Mouse (Mus musculus) myocyte (in vitro differentiated cells): ENCODE measurements at regions not wholly inside any gene's neighbourhood (a gene's known extent, or its start where the extent isn't known, plus 50 kb on each side); places are given as distances from the start of the nearest gene placed in this dataset.
A peak's percentile ranks its signal among the peaks of the same experiment; 100 is the strongest.

ENCODE experiments used
- H3K27me3 ChIP-seq: one replicate; pipeline ENCODE4 v1.6.1; 2011; ENCODE audit not compliant: control insufficient read depth, insufficient read depth, insufficient read length
- H3K36me3 ChIP-seq: one replicate; pipeline ENCODE4 v1.6.1; 2011; ENCODE audit not compliant: control insufficient read depth, insufficient read depth
- H3K4me2 ChIP-seq: one replicate; pipeline ENCODE4 v1.6.1; 2011; ENCODE audit warnings: low read depth, control low read depth
- H3K4me3 ChIP-seq: one replicate; pipeline ENCODE4 v1.5.1; 2011; ENCODE audit warnings: mild to moderate bottlenecking, control low read depth, moderate library complexity
- H3K79me2 ChIP-seq: one replicate; pipeline ENCODE4 v1.6.1; 2011; ENCODE audit not compliant: control insufficient read depth, insufficient read depth
- H3ac ChIP-seq: one replicate; pipeline ENCODE4 v1.6.1; 2011; ENCODE audit not compliant: control insufficient read depth, insufficient read length
- CEBPB ChIP-seq: IDR thresholded peaks from 2 replicates; pipeline ENCODE4 v1.6.1; 2011; ENCODE audit warnings: mild to moderate bottlenecking, moderate library complexity; ENCODE audit not compliant: poor library complexity, insufficient read depth, severe bottlenecking
- E2F4 ChIP-seq: IDR thresholded peaks from one replicate; pipeline ENCODE4 v1.6.1; 2011; ENCODE audit warnings: mild to moderate bottlenecking, control low read depth, moderate library complexity; ENCODE audit not compliant: insufficient read depth
- MAX ChIP-seq: IDR thresholded peaks from one replicate; pipeline ENCODE4 v1.6.1; 2011; ENCODE audit warnings: low read depth, mild to moderate bottlenecking, control low read depth
- MYOD1 ChIP-seq, 3 experiments: IDR thresholded peaks; one replicate each; pipeline ENCODE4 v1.6.1; 2011; ENCODE audit warnings: control low read depth in 2 of 3, low read depth in 2 of 3, mild to moderate bottlenecking in 2 of 3, moderate library complexity in 1 of 3; ENCODE audit not compliant: insufficient read length in 2 of 3, control insufficient read depth in 1 of 3
- MYOG ChIP-seq, 3 experiments: IDR thresholded peaks; one replicate each; pipeline ENCODE4 v1.6.1; 2011; ENCODE audit warnings: control low read depth in 2 of 3, low read depth in 2 of 3, mild to moderate bottlenecking in 2 of 3; ENCODE audit not compliant: insufficient read length in 2 of 3, control insufficient read depth in 1 of 3, insufficient read depth in 1 of 3
- POLR2A ChIP-seq: IDR thresholded peaks from one replicate; pipeline ENCODE4 v1.6.1; 2011; ENCODE audit warnings: low read depth, mild to moderate bottlenecking, control low read depth, moderate library complexity; ENCODE audit not compliant: insufficient read length
- POLR2AphosphoS2 ChIP-seq: IDR thresholded peaks from one replicate; pipeline ENCODE4 v1.6.1; 2011; ENCODE audit warnings: low read depth, control low read depth; ENCODE audit not compliant: insufficient read length
- REST ChIP-seq: IDR thresholded peaks from one replicate; pipeline ENCODE4 v1.6.1; 2011; ENCODE audit warnings: mild to moderate bottlenecking, control low read depth, moderate library complexity; ENCODE audit not compliant: insufficient read depth, insufficient read length
- SRF ChIP-seq: IDR thresholded peaks from one replicate; pipeline ENCODE4 v1.6.1; 2011; ENCODE audit warnings: low read depth; ENCODE audit not compliant: control insufficient read depth, insufficient read length
- TCF12 ChIP-seq: IDR thresholded peaks from one replicate; pipeline ENCODE4 v1.6.1; 2011; ENCODE audit warnings: mild to moderate bottlenecking, control low read depth; ENCODE audit not compliant: poor library complexity, insufficient read depth, severe bottlenecking
- TCF3 ChIP-seq: IDR thresholded peaks from one replicate; pipeline ENCODE4 v1.6.1; 2011; ENCODE audit warnings: low read depth, control low read depth; ENCODE audit not compliant: insufficient read length
- USF1 ChIP-seq: IDR thresholded peaks from one replicate; pipeline ENCODE4 v1.6.1; 2011; ENCODE audit warnings: low read depth, mild to moderate bottlenecking, control low read depth, moderate library complexity

DNA sequence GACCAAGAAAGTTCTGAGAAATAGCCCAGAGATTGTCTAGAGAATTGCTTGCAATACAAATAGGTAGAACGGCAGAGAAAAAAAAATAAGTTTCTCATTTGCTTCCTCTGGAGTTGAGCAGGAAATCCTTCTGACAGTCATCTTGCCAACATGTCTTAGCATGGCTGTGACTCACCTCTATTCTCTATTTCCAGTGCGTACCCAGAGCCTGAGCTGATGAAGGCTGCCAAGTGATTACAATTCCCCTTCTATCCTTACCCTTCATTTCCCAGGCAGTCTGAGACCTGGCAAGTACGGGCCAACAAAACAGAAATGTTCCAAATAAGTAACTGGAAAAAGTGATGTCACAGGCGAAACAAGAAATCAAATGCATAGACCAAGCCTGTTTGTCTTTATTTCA, 113.0 kb downstream of the Tnfsf18 start:
- Histone ChIP-seq H3K36me3 (no peaks in the 10 kb centered on the region), H3K4me3 (no peak overlapping the region), H3K79me2 (no peaks in the 10 kb centered on the region), H3ac (no peak overlapping the region), H3K27me3 (no peaks in the 10 kb centered on the region), H3K4me2 (peak overlapping the region; percentile 51)
- TF ChIP-seq POLR2A (no peak), REST (no peak), TCF3 (no peak), MYOG (IDR thresholded peaks at IDR 0.05; ENCODE audit: control insufficient read depth in 1 of 3, insufficient read depth in 1 of 3, insufficient read length in 2 of 3, low read depth in 2 of 3) (no peak), CEBPB (no peak), TCF12 (no peak), MAX (no peak), USF1 (no peak), SRF (no peak), E2F4 (no peak)

DNA sequence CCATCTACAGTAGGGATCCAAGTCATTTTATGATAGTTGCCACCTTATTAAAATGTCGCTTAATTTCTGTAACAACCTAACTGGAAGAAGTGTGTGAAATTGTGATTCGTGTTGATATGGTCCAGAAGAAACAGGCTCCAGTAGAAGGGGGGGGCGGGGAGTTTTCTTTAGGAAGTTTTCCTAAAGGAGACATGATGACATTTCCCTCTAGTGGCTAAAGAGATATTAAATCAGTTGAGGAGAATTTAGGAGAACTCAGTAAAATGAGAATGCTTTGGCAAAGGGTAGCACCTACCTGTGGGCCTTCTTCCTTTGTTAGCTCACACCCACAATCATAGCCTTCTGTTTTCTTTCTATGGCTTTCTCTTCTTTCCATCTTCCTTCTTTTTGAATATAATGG, 107.7 kb downstream of the Tnfsf18 start:
- TF ChIP-seq E2F4 (no peak), REST (no peak), POLR2A (no peak), MYOD1 (IDR thresholded peaks at IDR 0.05; ENCODE audit: control insufficient read depth in 1 of 3, insufficient read length in 2 of 3, low read depth in 2 of 3) (no peak), MAX (no peak), TCF12 (no peak), CEBPB (no peak), USF1 (no peak), MYOG (IDR thresholded peaks at IDR 0.05; ENCODE audit: control insufficient read depth in 1 of 3, insufficient read depth in 1 of 3, insufficient read length in 2 of 3, low read depth in 2 of 3) (no peak), POLR2AphosphoS2 (no peak), TCF3 (no peak), SRF (no peak)
- no peaks in the 10 kb centered on the region for H3K36me3 ChIP-seq
- H3K4me3 ChIP-seq, result no peak overlapping the region
- no peaks in the 10 kb centered on the region for H3K79me2 ChIP-seq
- no peak overlapping the region for H3K4me2 ChIP-seq
- H3ac ChIP-seq, result no peak overlapping the region
- no peaks in the 10 kb centered on the region for H3K27me3 ChIP-seq

DNA sequence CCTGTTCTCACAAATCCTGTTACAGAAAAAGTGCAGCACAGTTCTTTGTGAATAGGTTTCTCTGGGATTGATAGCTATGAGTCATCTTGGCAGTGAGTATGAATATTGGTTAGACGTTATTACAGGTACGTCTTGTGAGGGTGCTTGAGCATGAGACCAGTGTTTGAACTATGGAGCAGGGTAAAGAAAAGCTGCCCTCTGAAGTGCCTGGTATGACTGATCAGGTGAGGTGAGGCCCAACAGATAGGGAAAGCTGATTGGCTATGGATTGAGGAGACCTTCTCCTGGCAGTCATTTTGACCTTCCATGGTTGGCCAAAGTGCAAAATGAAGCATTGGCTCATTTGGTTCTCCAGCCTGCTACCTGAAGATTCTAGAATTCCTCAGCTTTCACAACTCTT, 106.7 kb downstream of the Tnfsf18 start:
- Histone ChIP-seq H3K79me2 (no peaks in the 10 kb centered on the region), H3K36me3 (no peaks in the 10 kb centered on the region), H3K27me3 (no peaks in the 10 kb centered on the region), H3ac (no peak overlapping the region), H3K4me2 (no peak overlapping the region), H3K4me3 (no peak overlapping the region)
- TF ChIP-seq SRF, result no peak
- TF ChIP-seq E2F4, result no peak
- no peak for TF ChIP-seq MAX
- TF ChIP-seq REST, result no peak
- no peak for TF ChIP-seq TCF12
- no peak for TF ChIP-seq POLR2AphosphoS2
- no peak for TF ChIP-seq CEBPB
- no peak for TF ChIP-seq TCF3
- TF ChIP-seq USF1, result no peak
- no peak for TF ChIP-seq POLR2A
- no peak for TF ChIP-seq MYOD1 (IDR thresholded peaks at IDR 0.05; ENCODE audit: control insufficient read depth in 1 of 3, insufficient read length in 2 of 3, low read depth in 2 of 3)
- TF ChIP-seq MYOG (IDR thresholded peaks at IDR 0.05; ENCODE audit: control insufficient read depth in 1 of 3, insufficient read depth in 1 of 3, insufficient read length in 2 of 3, low read depth in 2 of 3), result no peak

DNA sequence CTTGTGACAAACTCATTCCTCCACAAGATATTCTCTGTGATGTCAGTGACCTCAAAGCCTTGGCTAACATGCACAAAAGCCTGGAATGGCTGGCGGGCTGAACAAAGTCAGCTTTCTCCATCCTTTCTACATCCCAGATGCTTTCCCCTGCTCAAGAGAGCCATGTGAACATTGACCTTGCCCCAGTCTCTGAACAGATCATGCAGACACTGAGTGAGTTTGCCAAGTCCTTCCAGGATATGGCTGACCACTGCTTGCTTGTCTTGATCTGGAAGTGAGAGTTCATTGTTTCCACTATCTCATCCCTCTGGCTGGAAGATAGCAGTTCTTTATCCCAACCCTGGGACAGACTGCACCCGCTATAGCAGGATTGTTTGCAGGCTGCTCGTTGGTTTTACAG, 103.7 kb downstream of the Tnfsf18 start:
- Histone ChIP-seq H3K27me3 (no peaks in the 10 kb centered on the region), H3K4me2 (no peak overlapping the region), H3ac (no peak overlapping the region), H3K79me2 (no peaks in the 10 kb centered on the region), H3K4me3 (no peak overlapping the region), H3K36me3 (no peaks in the 10 kb centered on the region)
- TF ChIP-seq SRF (no peak), MYOG (IDR thresholded peaks at IDR 0.05; ENCODE audit: control insufficient read depth in 1 of 3, insufficient read depth in 1 of 3, insufficient read length in 2 of 3, low read depth in 2 of 3) (no peak), CEBPB (no peak), MAX (no peak), TCF12 (no peak), MYOD1 (IDR thresholded peaks at IDR 0.05; ENCODE audit: control insufficient read depth in 1 of 3, insufficient read length in 2 of 3, low read depth in 2 of 3) (no peak), TCF3 (no peak)

DNA sequence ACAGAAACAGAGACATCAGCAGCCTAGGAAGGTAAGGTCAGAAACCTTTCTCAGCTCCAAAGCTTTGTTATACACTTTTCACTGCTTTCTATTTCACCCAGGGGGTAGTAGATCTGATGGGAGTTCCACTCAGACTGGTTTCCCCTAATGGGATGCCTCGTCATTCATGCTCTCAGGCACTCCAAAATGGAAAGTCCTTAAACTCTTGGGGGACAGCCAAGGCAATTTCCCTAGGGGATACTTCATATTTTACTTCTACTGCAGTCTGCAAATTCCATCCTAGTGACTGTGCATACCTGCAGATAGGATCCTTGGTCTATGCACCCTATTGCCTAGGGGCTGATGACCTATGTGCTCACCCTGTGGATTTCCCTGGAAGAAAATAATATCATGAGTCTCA, 82.1 kb downstream of the Tnfsf18 start:
- H3K36me3 ChIP-seq, result no peaks in the 10 kb centered on the region
- no peaks in the 10 kb centered on the region for H3K27me3 ChIP-seq
- no peak overlapping the region for H3ac ChIP-seq
- TF ChIP-seq MYOG (IDR thresholded peaks at IDR 0.05; ENCODE audit: control insufficient read depth in 1 of 3, insufficient read depth in 1 of 3, insufficient read length in 2 of 3, low read depth in 2 of 3) (no peak), MAX (no peak), REST (no peak), POLR2AphosphoS2 (no peak), E2F4 (no peak), TCF3 (no peak)
- H3K79me2 ChIP-seq, result no peaks in the 10 kb centered on the region
- H3K4me3 ChIP-seq, result no peak overlapping the region
- no peak overlapping the region for H3K4me2 ChIP-seq
